Mouse (Mus musculus): ENCODE measurements around the gene Lats2.

Gene Lats2

GRCm38 (mm10) chr14:57736141-57736540 lies 22.0 kb downstream of the Lats2 start:
- no peak for DNase-seq

DNA sequence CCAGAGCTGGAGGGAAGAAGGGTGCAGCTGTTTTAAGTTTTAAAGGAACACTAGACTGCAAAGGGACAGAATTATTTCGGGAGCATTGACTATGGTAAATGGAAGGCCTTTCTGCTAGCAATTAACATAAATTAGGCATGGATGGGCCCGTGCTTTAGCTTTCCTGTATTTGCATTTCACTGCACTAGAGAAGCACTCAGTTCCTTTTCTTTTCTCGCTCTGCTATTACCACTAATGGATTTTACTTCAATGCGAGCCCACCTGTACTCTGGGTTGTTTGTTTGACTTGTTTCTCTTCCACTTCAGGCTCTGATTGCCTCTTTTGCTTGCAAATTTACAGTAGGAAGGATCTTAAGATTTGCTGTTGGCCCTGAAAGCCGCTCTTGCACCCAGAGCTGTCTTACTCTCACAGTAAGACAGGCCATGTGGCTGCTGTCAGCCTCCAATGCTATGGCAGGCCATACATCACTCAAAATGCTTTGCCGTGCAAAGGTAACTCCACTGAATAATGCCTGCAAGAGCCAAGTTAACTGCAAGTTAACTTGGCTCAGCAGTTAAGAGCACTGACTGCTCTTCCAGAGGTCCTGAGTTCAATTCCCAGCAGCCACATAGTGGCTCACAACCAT lies 25.4 kb downstream of the Lats2 start:
- DNase-seq = no peak

DNA sequence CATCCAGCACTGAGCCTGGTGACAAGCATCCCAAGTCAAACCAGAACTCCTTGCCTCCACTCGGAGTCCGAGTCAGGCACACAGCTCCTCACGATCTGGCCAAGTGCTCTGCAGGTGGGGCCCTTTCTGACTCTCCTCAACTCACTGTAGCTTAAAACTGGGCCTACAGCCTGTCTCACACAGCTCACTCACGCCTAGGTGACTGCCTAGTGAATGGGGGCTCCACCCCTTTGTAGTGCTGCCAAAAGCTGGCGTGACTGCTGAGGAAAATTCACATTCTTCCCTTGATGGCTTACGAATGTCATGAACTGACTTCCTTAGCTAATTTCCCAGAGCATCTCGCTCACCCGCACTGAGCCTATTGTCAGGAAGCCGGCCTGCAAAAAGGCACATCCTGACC lies 27.7 kb downstream of the Lats2 start:
- no peak for DNase-seq

DNA sequence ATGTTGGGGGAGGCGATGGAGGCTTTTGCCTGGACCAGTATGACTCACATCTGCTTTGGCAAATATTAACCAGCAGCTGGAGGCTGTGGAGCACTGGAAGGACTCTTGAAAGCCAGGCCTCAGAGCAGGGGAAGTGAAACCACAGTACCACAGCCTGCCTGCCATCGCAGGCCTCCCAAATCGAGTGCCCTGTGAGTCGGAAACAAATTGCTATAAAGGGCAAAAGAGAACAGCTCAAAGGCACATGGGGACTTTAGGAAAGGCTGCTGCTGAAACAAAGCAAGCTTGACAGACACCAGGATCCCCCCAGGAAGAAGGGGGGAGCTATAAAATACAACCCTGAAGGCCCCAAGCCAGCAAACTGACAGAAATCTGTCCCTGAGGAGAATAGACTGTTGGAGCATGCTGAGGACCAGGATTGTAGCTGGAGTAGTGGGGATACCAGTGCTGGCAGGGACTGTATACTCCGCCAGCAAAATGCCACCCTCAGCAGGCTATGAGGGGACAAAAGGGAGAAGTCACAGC lies 28.2 kb downstream of the Lats2 start:
- no peak for DNase-seq

DNA sequence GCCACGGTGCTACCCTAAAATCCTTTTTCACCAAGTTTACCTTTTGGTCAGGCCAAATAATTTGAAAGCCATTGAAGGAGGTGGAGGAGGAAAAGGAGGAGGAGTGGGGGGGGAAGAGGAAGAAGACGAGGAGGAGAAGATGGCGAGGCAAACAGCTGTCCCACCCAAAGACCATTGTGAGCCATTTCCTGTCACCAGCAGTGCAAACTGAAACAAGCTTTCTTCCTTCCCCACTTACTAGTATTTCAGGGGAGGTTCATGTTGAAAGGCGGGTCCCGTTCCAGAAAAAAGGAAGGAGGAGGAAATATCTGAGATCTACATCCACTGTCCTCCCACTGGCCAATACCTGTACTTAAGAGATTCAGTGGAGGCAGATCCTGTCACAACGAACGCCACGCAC lies 28.8 kb downstream of the Lats2 start:
- DNase-seq = no peak

DNA sequence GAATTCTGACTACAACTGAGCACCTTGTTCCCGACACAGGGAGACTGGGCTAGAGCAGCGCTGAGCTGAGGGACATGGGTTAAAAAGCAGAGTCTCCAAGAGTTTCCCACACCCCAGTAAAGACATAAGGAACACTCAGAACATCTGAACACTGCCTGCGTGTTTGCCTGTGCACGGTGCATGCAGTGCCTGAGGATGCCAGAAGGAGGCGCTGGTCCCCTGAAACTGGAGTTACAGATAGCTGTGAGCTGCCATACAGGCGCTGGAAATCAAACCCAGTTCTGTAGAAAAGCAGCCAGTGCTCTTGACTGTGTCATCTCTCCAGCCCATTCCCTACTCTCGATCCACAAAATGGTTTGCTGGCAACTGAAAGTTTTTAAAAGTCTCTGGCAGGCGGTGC lies 32.0 kb downstream of the Lats2 start:
- no peak for DNase-seq

DNA sequence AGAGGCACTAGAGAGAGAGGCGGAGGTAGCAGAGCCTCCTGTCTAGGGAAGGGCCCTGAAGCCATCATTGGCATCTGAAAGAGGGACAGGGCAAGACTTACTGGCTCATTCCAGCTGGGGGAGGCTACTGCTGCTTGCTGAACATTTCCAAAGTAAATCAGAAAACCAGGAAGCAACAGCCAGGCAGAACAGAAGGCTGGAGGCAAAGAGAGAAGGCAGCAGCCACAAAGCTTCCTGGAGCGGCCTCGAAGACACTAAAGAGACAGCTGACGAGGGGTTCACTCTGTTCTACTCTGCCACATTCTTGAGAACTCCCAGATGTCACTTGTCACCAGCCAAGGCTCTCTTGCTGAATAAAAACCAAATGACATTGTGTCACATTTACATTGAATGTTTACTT lies 33.7 kb downstream of the Lats2 start:
- DNase-seq = no peak

GRCm38 (mm10) chr14:57718245-57718644 lies 39.9 kb downstream of the Lats2 start:
- no peak for DNase-seq

DNA sequence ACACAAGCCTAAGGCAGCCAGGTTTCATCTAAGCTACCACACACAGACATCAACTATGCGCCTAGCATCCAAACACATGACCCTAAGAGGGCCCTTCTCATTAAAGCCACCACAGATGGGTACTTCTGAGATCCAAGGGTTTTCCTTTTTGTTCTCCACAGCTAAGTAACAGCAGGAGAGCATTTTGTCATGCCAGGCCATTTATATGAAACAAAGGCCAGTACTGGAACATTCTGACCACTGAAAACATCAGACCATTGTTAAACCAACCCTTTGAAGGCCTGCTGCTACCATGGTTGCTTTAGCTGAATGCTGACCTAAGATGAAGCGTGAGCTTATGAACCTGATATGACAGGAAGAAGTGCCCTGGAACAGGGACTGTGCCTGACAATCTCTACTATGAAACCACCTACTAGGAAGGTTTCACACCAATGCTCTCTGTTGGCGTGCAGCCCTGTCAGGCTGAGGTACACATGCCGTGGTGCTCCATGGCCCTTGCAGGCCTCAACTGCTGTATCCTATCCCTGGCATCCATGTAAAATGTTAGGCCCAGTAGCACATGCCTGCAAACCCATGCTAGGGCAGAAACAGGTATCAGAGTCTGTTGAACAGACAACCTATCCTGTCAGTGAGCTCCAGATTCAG lies 41.5 kb downstream of the Lats2 start:
- DNase-seq = no peak

- DNase-seq = no peak
These were observed 45.3 kb downstream of the Lats2 start for GRCm38 (mm10) chr14:57712884-57713283.

- no peak for DNase-seq
These were observed 47.1 kb downstream of the Lats2 start for GRCm38 (mm10) chr14:57711059-57711458.

- DNase-seq = peak; percentile 53
These were observed 49.0 kb downstream of the Lats2 start for GRCm38 (mm10) chr14:57709171-57709570.

DNA sequence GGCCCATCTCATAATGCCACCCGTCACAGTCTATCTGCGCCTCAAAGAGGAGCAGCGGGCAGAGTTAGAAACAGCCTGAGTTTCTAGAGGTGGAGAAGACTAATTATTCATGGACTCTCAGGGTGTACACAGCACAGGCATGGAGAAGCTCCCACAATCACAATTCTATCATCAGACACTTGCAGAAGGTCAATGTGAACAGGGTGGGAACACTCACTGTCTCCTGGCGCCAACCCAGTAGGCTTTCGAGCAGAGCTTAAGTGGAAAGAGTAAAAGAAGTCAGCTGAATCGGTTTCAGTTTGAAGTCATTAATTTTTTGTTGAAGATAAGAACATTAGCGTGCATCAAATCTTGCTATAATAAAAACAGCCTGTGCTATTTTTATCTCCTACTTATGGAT lies 49.6 kb downstream of the Lats2 start:
- no peak for DNase-seq

- DNase-seq = peak; percentile 31
These were observed 50.9 kb downstream of the Lats2 start for GRCm38 (mm10) chr14:57707100-57707893.

DNA sequence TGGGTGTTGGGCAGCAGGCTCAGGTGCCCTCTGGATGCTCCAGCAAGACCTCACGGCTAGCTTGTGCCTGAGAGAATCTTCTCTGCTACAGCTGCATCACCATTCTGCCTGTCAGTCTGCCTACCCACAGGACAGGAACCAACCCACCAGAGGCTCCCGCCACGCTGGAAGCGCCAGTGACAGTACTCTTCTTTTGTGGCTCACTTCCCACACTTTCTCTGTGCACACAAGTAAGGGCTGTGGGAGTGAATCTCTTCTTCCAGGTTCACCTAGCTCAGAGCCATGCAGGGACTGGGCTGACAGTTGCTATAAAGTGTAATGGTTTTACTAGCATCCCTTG lies 51.5 kb downstream of the Lats2 start:
- DNase-seq = no peak

DNA sequence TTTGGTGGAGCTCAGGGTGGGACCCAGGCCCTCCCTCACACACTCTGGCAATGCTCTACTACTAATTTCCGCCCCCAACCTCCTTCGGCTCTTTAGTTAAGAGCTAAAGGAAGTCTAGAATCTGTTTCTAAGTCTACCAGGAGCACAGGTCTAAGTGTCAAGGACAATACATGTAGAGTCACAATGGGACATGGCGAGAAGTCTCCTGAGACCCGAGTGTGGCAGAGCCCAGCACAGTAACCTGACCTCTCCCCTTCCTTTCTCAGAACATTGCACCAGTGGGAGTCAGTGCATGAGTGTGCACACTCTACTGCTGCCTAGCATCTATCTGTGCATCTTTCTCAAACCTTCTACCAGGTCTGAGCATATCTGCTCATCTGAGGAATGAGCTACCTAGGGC lies 52.4 kb downstream of the Lats2 start:
- DNase-seq = no peak

GRCm38 (mm10) chr14:57705075-57705474 lies 53.1 kb downstream of the Lats2 start:
- no peak for DNase-seq

DNA sequence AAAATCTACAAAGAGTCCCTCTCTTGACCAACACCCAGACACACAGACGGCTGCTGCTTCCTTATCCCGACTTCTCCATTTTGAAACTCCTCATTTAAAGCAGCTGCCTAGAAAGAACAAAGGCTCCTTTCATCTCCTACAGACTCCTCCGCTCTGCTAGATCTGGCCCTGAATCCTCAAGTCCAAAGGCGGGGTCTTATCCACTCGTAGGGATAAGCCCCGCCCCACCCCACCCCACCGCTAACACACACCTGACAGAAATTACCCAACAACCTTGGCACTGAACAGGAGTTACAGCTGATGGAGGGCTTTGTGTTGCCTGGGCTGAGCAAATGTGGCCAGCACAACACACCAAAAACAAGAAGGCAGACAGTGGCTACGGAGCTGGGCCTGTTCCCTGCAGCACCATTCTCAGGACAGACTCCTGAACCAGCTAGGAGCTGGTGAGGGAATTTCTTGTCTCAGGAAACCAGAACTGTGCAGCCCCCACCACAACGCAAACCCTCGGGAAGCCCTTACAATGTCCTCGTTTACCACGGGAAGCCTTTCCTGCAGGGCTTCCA lies 56.2 kb downstream of the Lats2 start:
- peak; percentile 61 for DNase-seq

- no peak for DNase-seq
These were observed 58.7 kb downstream of the Lats2 start for GRCm38 (mm10) chr14:57699461-57699970.

DNA sequence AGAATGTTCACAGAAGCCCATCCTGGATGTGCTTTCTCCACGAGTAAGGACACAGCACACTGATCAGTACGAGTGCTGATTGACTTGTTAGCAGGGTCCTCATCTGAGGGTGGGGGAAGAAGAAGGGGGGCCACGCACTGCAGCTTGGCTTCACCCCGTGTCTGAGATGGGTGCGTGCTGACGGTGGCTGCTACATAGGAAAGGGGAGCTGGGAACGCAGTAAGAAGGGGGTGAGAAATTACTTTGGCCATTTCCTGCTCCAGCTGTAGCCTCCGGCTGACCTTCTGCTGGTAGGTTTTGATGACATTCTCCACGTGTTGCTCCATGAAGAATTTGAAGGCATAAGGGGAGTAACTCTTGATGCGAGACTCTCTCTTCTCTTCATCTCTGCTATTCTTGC lies 59.2 kb downstream of the Lats2 start:
- no peak for DNase-seq

DNA sequence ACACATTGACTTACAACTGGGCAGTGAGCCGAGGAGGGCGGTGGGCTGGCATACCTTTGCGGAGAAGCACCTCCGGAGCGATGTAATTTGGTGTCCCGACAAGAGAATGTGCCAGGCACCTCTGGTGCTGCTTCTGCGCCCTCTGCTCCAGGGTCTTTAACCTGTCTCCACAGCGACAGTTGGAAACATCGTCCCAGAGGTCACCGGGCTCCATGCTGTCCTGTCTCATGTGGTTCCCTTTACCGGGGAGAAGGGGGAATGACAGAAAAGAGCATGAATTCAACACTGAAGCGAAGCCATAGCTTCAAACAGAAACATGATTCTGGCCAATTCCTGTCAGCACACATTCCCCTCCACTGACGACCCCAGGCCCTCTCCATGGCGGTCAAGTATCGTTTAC lies 62.1 kb downstream of the Lats2 start:
- no peak for DNase-seq

- peak; percentile 17 for DNase-seq
These were observed 62.6 kb downstream of the Lats2 start for GRCm38 (mm10) chr14:57695550-57695949.

GRCm38 (mm10) chr14:57694246-57694645 lies 63.9 kb downstream of the Lats2 start:
- no peak for DNase-seq

Data from embryo, embryonic 11 days (tissue).